Mouse (Mus musculus) liver, adult 2 months (tissue): Measurements from ENCODE around the gene Slfn9.

Experiments used
- CTCF ChIP-seq: fragments of 200-500 bp; IDR thresholded peaks from 2 replicates; pipeline ENCODE4 v1.5.1; 2011; ENCODE audit warnings: low read depth, low read length, control low read depth
- POLR2A ChIP-seq: fragments of 200-500 bp; IDR thresholded peaks from 2 replicates; pipeline ENCODE4 v1.6.1; 2011; ENCODE audit warnings: low read length, control low read depth; ENCODE audit not compliant: insufficient read depth; ENCODE audit errors: extremely low read depth

DNA sequence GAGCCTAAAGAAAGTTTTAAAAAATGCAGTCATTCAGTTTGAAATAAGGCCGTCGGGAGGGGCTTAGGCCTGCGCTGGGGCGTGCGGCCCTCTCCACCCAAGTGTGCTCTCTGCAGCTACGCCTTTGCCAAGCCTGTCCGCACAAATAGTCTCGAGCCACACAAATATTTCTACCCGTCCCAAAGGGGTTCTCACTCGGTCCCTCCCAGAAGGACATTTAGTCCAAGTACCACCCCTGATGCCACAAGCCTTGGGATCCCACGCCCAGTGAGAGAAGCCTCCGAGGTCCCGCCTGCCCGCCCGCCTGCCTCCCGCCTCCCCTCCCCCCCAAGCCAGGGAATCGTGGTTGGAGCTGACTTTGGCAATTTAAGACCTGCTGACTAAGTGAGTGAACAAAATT lies 8.4 kb downstream of the Slfn9 start:
- TF ChIP-seq CTCF (no peak), POLR2A (no peak)
